Mouse (Mus musculus) stomach, postnatal 0 days (tissue): ENCODE data around the gene Ptpro.
A peak's percentile ranks its signal among the peaks of the same experiment; 100 is the strongest.

Experiments used
- CTCF ChIP-seq: IDR thresholded peaks from 2 replicates; pipeline ENCODE4 v1.5.1; 2016; ENCODE audit warnings: antibody characterized with exemption, low read depth, mild to moderate bottlenecking, moderate library complexity
- EP300 ChIP-seq: optimal IDR thresholded peaks from 2 replicates; pipeline ENCODE3; 2016; ENCODE audit warnings: antibody characterized with exemption

GRCm38 (mm10) chr6:137414531-137415405 lies 162.6 kb downstream of the Ptpro start:
- no peak for TF ChIP-seq EP300
- peak; percentile 85 for TF ChIP-seq CTCF
